Mouse (Mus musculus) frontal cortex, adult (tissue): ENCODE measurements around the gene Dclk1.

Source experiments
- ATAC-seq: cut with Nextera tagmentation; 2 replicates; pipeline ENCODE4 v1.9.2; 2017; ENCODE audit warnings: mild to moderate bottlenecking, moderate library complexity, mixed read lengths; ENCODE audit not compliant: low TSS enrichment

The Dclk1 gene

GRCm38 (mm10) chr3:55535591-55536200 lies 293.5 kb downstream of the Dclk1 start:
- no peak for ATAC-seq

GRCm38 (mm10) chr3:55536901-55537300 lies 294.7 kb downstream of the Dclk1 start:
- no peak for ATAC-seq

- ATAC-seq = no peak
Measured at GRCm38 (mm10) chr3:55537714-55538113, 295.6 kb downstream of the Dclk1 start.

- no peak for ATAC-seq
Measured at GRCm38 (mm10) chr3:55539400-55539799, 297.2 kb downstream of the Dclk1 start.

- ATAC-seq = peak; percentile 4; the same call in 1 of the 2 replicates
Measured at GRCm38 (mm10) chr3:55539811-55540293, 297.7 kb downstream of the Dclk1 start.

- ATAC-seq = no peak
Measured at GRCm38 (mm10) chr3:55540406-55541140, 298.4 kb downstream of the Dclk1 start.

GRCm38 (mm10) chr3:55541799-55542198 lies 299.6 kb downstream of the Dclk1 start:
- ATAC-seq = 0 out of 2 replicates have a peak, but pooled peaks have one; percentile 1

- peak; percentile 53 for ATAC-seq
Measured at GRCm38 (mm10) chr3:55542310-55542709, 300.1 kb downstream of the Dclk1 start.

- ATAC-seq = peak; percentile 44
Measured at GRCm38 (mm10) chr3:55542947-55543346, 300.8 kb downstream of the Dclk1 start.

- ATAC-seq = no peak
Measured at GRCm38 (mm10) chr3:55543929-55544684, 301.9 kb downstream of the Dclk1 start.

- no peak for ATAC-seq
Measured at GRCm38 (mm10) chr3:55545296-55545695, 303.1 kb downstream of the Dclk1 start.

- no peak for ATAC-seq
Measured at GRCm38 (mm10) chr3:55545916-55546315, 303.8 kb downstream of the Dclk1 start.

GRCm38 (mm10) chr3:55547106-55547505 lies 304.9 kb downstream of the Dclk1 start:
- no peak for ATAC-seq

GRCm38 (mm10) chr3:55549376-55549775 lies 307.2 kb downstream of the Dclk1 start:
- ATAC-seq = no peak

- no peak for ATAC-seq
Measured at GRCm38 (mm10) chr3:55550962-55551361, 308.8 kb downstream of the Dclk1 start.

- no peak for ATAC-seq
Measured at GRCm38 (mm10) chr3:55551912-55552311, 309.7 kb downstream of the Dclk1 start.

- no peak for ATAC-seq
Measured at GRCm38 (mm10) chr3:55553031-55553430, 310.9 kb downstream of the Dclk1 start.

- ATAC-seq = no peak
Measured at GRCm38 (mm10) chr3:55555848-55556247, 313.7 kb downstream of the Dclk1 start.

GRCm38 (mm10) chr3:55558570-55558969 lies 316.4 kb downstream of the Dclk1 start:
- ATAC-seq = no peak

- no peak for ATAC-seq
Measured at GRCm38 (mm10) chr3:55567476-55567875, 325.3 kb downstream of the Dclk1 start.

GRCm38 (mm10) chr3:55569539-55569938 lies 327.4 kb downstream of the Dclk1 start:
- ATAC-seq = no peak

GRCm38 (mm10) chr3:55571034-55571433 lies 328.9 kb downstream of the Dclk1 start:
- peak; percentile 48 for ATAC-seq
